Mouse (Mus musculus): ENCODE data around the gene Hmgcl. TPM values are rescaled to one million over a fixed set of nuclear protein-coding genes. Genes with fewer than 3 reads are reported as not detected.

Gene Hmgcl
- 23.5 TPM for polyA plus RNA-seq (2014; fragmentation: Illumina TruSeq; extraction: RNeasy Lipid Tissue Mini Kit (QIAGEN cat#74804); ENCODE audit: low read depth, low replicate concordance)

GRCm38 (mm10) chr4:135946278-135946658, at the start of gene Hmgcl:
Gene Hmgcl, plus strand, starts transcription at chr4:135946448.

GRCm38 (mm10) chr4:135920304-135921241, 25.7 kb upstream of the Hmgcl start, which contains the start of gene Fuca1:
Gene Fuca1, plus strand, starts transcription at chr4:135920735.

GRCm38 (mm10) chr4:135963457-135964193, 17.4 kb downstream of the Hmgcl start, which contains the start of gene Gale:
Gene Gale, plus strand, starts transcription at chr4:135963727.

GRCm38 (mm10) chr4:135972556-135972906, 26.3 kb downstream of the Hmgcl start, which contains the start of gene Lypla2:
Gene Lypla2, minus strand, starts transcription at chr4:135972626.

GRCm38 (mm10) chr4:135986943-135987710, 40.9 kb downstream of the Hmgcl start, which contains the start of gene Pithd1:
Gene Pithd1, minus strand, starts transcription at chr4:135987264.

Other genes starting within 250 kb of the Hmgcl start
- gene Il22ra1, start 218.3 kb upstream of the Hmgcl start, polyA plus RNA-seq (2014; fragmentation: Illumina TruSeq; extraction: RNeasy Lipid Tissue Mini Kit (QIAGEN cat#74804); ENCODE audit: low read depth, low replicate concordance), result 0.32 TPM
- 0.16 TPM for gene Myom3, start 186.7 kb upstream of the Hmgcl start, polyA plus RNA-seq (2014; fragmentation: Illumina TruSeq; extraction: RNeasy Lipid Tissue Mini Kit (QIAGEN cat#74804); ENCODE audit: low read depth, low replicate concordance)
- 166 TPM for gene Srsf10, start 90.7 kb upstream of the Hmgcl start, polyA plus RNA-seq (2014; fragmentation: Illumina TruSeq; extraction: RNeasy Lipid Tissue Mini Kit (QIAGEN cat#74804); ENCODE audit: low read depth, low replicate concordance)
- 303 TPM for gene Pnrc2, start 72.6 kb upstream of the Hmgcl start, polyA plus RNA-seq (2014; fragmentation: Illumina TruSeq; extraction: RNeasy Lipid Tissue Mini Kit (QIAGEN cat#74804); ENCODE audit: low read depth, low replicate concordance)
- 0.49 TPM for gene Cnr2, start 51.1 kb upstream of the Hmgcl start, polyA plus RNA-seq (2014; fragmentation: Illumina TruSeq; extraction: RNeasy Lipid Tissue Mini Kit (QIAGEN cat#74804); ENCODE audit: low read depth, low replicate concordance)
- gene Fuca1, start 25.7 kb upstream of the Hmgcl start, polyA plus RNA-seq (2014; fragmentation: Illumina TruSeq; extraction: RNeasy Lipid Tissue Mini Kit (QIAGEN cat#74804); ENCODE audit: low read depth, low replicate concordance), result 27.0 TPM
- gene Gale, start 17.3 kb downstream of the Hmgcl start, polyA plus RNA-seq (2014; fragmentation: Illumina TruSeq; extraction: RNeasy Lipid Tissue Mini Kit (QIAGEN cat#74804); ENCODE audit: low read depth, low replicate concordance), result not detected
- 0.49 TPM for gene Lypla2, start 26.2 kb downstream of the Hmgcl start, polyA plus RNA-seq (2014; fragmentation: Illumina TruSeq; extraction: RNeasy Lipid Tissue Mini Kit (QIAGEN cat#74804); ENCODE audit: low read depth, low replicate concordance)
- gene Pithd1, start 40.8 kb downstream of the Hmgcl start, polyA plus RNA-seq (2014; fragmentation: Illumina TruSeq; extraction: RNeasy Lipid Tissue Mini Kit (QIAGEN cat#74804); ENCODE audit: low read depth, low replicate concordance), result 23.6 TPM
- gene Eloa, start 75.3 kb downstream of the Hmgcl start, polyA plus RNA-seq (2014; fragmentation: Illumina TruSeq; extraction: RNeasy Lipid Tissue Mini Kit (QIAGEN cat#74804); ENCODE audit: low read depth, low replicate concordance), result 17.1 TPM
- gene Rpl11, start 107.0 kb downstream of the Hmgcl start, polyA plus RNA-seq (2014; fragmentation: Illumina TruSeq; extraction: RNeasy Lipid Tissue Mini Kit (QIAGEN cat#74804); ENCODE audit: low read depth, low replicate concordance), result 235 TPM
- 8.2 TPM for gene Id3, start 197.0 kb downstream of the Hmgcl start, polyA plus RNA-seq (2014; fragmentation: Illumina TruSeq; extraction: RNeasy Lipid Tissue Mini Kit (QIAGEN cat#74804); ENCODE audit: low read depth, low replicate concordance)
- gene E2f2, start 225.9 kb downstream of the Hmgcl start, polyA plus RNA-seq (2014; fragmentation: Illumina TruSeq; extraction: RNeasy Lipid Tissue Mini Kit (QIAGEN cat#74804); ENCODE audit: low read depth, low replicate concordance), result 0.28 TPM

Data from kidney, adult 10 weeks (tissue).